Mouse (Mus musculus): ENCODE results near the gene Bach2. TPM values are rescaled to one million over a fixed set of nuclear protein-coding genes. Genes with fewer than 3 reads are reported as not detected.

Gene Bach2
- polyA plus RNA-seq, 2 experiments: 0.45 to 0.67 TPM

GRCm38 (mm10) chr4:32347202-32347601, 108.6 kb downstream of the Bach2 start:
- H3K27me3 ChIP-seq (ENCODE audit: control insufficient read depth, insufficient read depth, low read length): no peaks in the 10 kb centered on the region
- DNase-seq (ENCODE audit: low read depth in 3 of 3, low spot score in 3 of 3): no peak
- no peak for ATAC-seq (ENCODE audit: insufficient read depth)
- no peak overlapping the region for H3K4me2 ChIP-seq (ENCODE audit: low read depth)
- H3K9ac ChIP-seq (replicated peaks): no peak overlapping the region
- WGBS (ENCODE audit: insufficient replicate concordance): 12% methylated on average over 6 of the region's 6 CpGs
- H3K27ac ChIP-seq: no peak overlapping the region
- no peak for TF ChIP-seq EP300 (IDR thresholded peaks at IDR 0.05; ENCODE audit: low read depth)
- TF ChIP-seq CTCF (IDR thresholded peaks at IDR 0.05; ENCODE audit: low read depth): no peak
- no peak overlapping the region for H3K4me3 ChIP-seq (ENCODE audit: insufficient read depth in 1 of 2, low read depth in 2 of 2, low read length in 2 of 2)
- no peaks in the 10 kb centered on the region for H3K36me3 ChIP-seq (replicated peaks; ENCODE audit: control insufficient read depth, insufficient read depth, low read depth)
- peaks cover 0 to 18% of the 10 kb centered on the region in 2 experiments; a peak in 2 of 4 replicates for H3K4me1 ChIP-seq (replicated peaks; ENCODE audit: control insufficient read depth in 2 of 2, insufficient read depth in 2 of 2, low read length in 1 of 2)
- H3K9me3 ChIP-seq (ENCODE audit: control insufficient read depth, low read length): no peaks in the 10 kb centered on the region

DNA sequence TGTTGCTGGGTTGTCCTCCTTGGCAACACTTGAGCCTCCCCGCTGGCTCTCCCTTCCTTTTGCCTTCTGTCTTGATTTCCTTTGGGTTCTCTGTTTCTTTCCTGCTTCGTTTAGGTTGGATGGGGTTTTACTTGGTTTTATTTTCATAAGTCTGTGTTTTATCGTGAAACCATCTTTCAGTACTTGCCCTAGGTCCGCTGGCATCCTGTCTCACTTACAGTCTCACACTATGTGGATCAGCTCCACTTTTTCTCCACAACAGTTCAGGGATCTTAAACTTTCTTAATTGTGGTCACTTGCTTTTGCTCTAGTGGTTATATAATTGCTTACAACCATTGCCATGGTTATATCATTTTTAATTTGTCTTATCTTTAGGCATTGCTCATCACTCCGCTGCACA, 109.1 kb downstream of the Bach2 start:
- Histone ChIP-seq H3K9me3 (ENCODE audit: control insufficient read depth, low read length) (no peaks in the 10 kb centered on the region), H3K36me3 (replicated peaks; ENCODE audit: control insufficient read depth, insufficient read depth, low read depth) (no peaks in the 10 kb centered on the region), H3K4me1 (replicated peaks; ENCODE audit: control insufficient read depth in 2 of 2, insufficient read depth in 2 of 2, low read length in 1 of 2) (peaks cover 0 to 20% of the 10 kb centered on the region in 2 experiments; a peak in 2 of 4 replicates), H3K4me3 (ENCODE audit: insufficient read depth in 1 of 2, low read depth in 2 of 2, low read length in 2 of 2) (no peak overlapping the region), H3K4me2 (ENCODE audit: low read depth) (no peak overlapping the region), H3K9ac (replicated peaks) (no peak overlapping the region), H3K27me3 (ENCODE audit: control insufficient read depth, insufficient read depth, low read length) (no peaks in the 10 kb centered on the region), H3K27ac (no peak overlapping the region)
- DNase-seq (ENCODE audit: low read depth in 3 of 3, low spot score in 3 of 3): no peak
- TF ChIP-seq CTCF (IDR thresholded peaks at IDR 0.05; ENCODE audit: low read depth) (no peak), EP300 (IDR thresholded peaks at IDR 0.05; ENCODE audit: low read depth) (no peak)
- ATAC-seq (ENCODE audit: insufficient read depth): no peak
- WGBS (ENCODE audit: insufficient replicate concordance): 63% methylated on average over 5 of the region's 5 CpGs

DNA sequence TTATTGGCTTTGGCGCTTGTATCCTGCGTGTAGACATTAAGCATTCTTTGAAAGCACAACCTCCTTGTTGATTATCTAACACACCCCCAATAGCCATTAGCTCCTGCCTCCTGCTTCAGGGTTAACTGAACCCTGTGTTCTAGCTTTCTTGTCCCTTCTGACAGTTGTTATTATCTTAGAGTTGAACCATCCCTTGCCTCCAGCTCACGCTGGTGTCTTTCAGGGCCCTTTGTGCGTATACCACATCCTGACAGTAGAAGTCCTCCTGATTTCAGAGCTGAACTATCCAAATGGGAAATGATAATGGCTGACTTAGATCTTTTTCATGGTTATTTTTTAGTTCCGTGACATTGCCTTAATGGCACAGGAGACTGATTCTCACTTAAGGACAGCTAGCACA, 110.8 kb downstream of the Bach2 start:
- peaks cover 0 to 18% of the 10 kb centered on the region in 2 experiments; a peak in 2 of 4 replicates for H3K4me1 ChIP-seq (replicated peaks; ENCODE audit: control insufficient read depth in 2 of 2, insufficient read depth in 2 of 2, low read length in 1 of 2)
- 57% methylated on average over 5 of the region's 5 CpGs for WGBS (ENCODE audit: insufficient replicate concordance)
- H3K27me3 ChIP-seq (ENCODE audit: control insufficient read depth, insufficient read depth, low read length): no peaks in the 10 kb centered on the region
- ATAC-seq (ENCODE audit: insufficient read depth) (no peak), DNase-seq (ENCODE audit: low read depth in 3 of 3, low spot score in 3 of 3) (no peak)
- H3K27ac ChIP-seq: no peak overlapping the region
- no peaks in the 10 kb centered on the region for H3K9me3 ChIP-seq (ENCODE audit: control insufficient read depth, low read length)
- TF ChIP-seq CTCF (IDR thresholded peaks at IDR 0.05; ENCODE audit: low read depth) (no peak), EP300 (IDR thresholded peaks at IDR 0.05; ENCODE audit: low read depth) (no peak)
- no peak overlapping the region for H3K4me3 ChIP-seq (ENCODE audit: insufficient read depth in 1 of 2, low read depth in 2 of 2, low read length in 2 of 2)
- H3K4me2 ChIP-seq (ENCODE audit: low read depth): no peak overlapping the region
- H3K36me3 ChIP-seq (replicated peaks; ENCODE audit: control insufficient read depth, insufficient read depth, low read depth): no peaks in the 10 kb centered on the region
- H3K9ac ChIP-seq (replicated peaks): no peak overlapping the region

- H3K27me3 ChIP-seq (ENCODE audit: control insufficient read depth, insufficient read depth, low read length): no peaks in the 10 kb centered on the region
- no peaks in the 10 kb centered on the region for H3K36me3 ChIP-seq (replicated peaks; ENCODE audit: control insufficient read depth, insufficient read depth, low read depth)
- ATAC-seq (ENCODE audit: insufficient read depth) (no peak), DNase-seq (ENCODE audit: low read depth in 3 of 3, low spot score in 3 of 3) (no peak)
- H3K4me3 ChIP-seq (ENCODE audit: insufficient read depth in 1 of 2, low read depth in 2 of 2, low read length in 2 of 2): no peak overlapping the region
- peaks cover 0 to 18% of the 10 kb centered on the region in 2 experiments; a peak in 2 of 4 replicates for H3K4me1 ChIP-seq (replicated peaks; ENCODE audit: control insufficient read depth in 2 of 2, insufficient read depth in 2 of 2, low read length in 1 of 2)
- 22% methylated on average over 10 of the region's 10 CpGs for WGBS (ENCODE audit: insufficient replicate concordance)
- no peak for TF ChIP-seq CTCF (IDR thresholded peaks at IDR 0.05; ENCODE audit: low read depth)
- no peak for TF ChIP-seq EP300 (IDR thresholded peaks at IDR 0.05; ENCODE audit: low read depth)
- H3K9me3 ChIP-seq (ENCODE audit: control insufficient read depth, low read length): no peaks in the 10 kb centered on the region
- no peak overlapping the region for H3K27ac ChIP-seq
- H3K9ac ChIP-seq (replicated peaks): no peak overlapping the region
- H3K4me2 ChIP-seq (ENCODE audit: low read depth): no peak overlapping the region
These were observed 112.6 kb downstream of the Bach2 start for GRCm38 (mm10) chr4:32351236-32351635.

DNA sequence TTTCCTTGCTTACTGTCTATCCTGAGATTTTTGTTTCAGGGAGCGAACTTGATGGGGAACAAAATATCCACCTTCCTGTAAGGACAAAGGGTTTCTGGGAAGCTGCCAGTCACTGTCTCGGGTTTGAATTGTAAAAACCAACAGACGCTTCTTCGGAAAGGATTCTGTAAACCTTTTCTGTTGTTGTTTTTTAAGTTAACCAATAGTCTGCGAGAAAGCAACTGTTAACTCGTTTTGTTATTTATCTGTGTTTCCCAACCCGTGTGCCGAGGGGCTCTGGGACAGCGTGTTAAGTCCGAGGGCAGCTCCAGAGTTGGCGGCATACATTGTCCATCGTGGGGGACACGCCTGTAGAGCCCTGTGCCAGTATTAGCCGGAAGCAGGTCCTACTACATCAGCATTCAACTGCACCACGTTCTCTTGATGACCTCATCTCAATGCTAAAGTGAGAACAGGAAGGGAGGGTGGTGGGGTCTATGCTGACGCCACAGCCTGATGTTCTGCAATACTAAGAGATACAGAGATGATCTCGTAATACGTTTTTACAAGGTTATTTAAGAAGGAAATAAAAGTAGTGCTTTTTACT, 113.2 kb downstream of the Bach2 start:
- Histone ChIP-seq H3K27ac (no peak overlapping the region), H3K4me2 (ENCODE audit: low read depth) (no peak overlapping the region), H3K4me1 (replicated peaks; ENCODE audit: control insufficient read depth in 2 of 2, insufficient read depth in 2 of 2, low read length in 1 of 2) (peaks cover 0 to 18% of the 10 kb centered on the region in 2 experiments; a peak in 2 of 4 replicates), H3K36me3 (replicated peaks; ENCODE audit: control insufficient read depth, insufficient read depth, low read depth) (no peaks in the 10 kb centered on the region), H3K9ac (replicated peaks) (no peak overlapping the region), H3K4me3 (ENCODE audit: insufficient read depth in 1 of 2, low read depth in 2 of 2, low read length in 2 of 2) (no peak overlapping the region), H3K9me3 (ENCODE audit: control insufficient read depth, low read length) (no peaks in the 10 kb centered on the region), H3K27me3 (ENCODE audit: control insufficient read depth, insufficient read depth, low read length) (no peaks in the 10 kb centered on the region)
- WGBS (ENCODE audit: insufficient replicate concordance): 33% methylated on average over 18 of the region's 18 CpGs
- no peak for DNase-seq (ENCODE audit: low read depth in 3 of 3, low spot score in 3 of 3)
- ATAC-seq (ENCODE audit: insufficient read depth): no peak
- no peak for TF ChIP-seq EP300 (IDR thresholded peaks at IDR 0.05; ENCODE audit: low read depth)
- no peak for TF ChIP-seq CTCF (IDR thresholded peaks at IDR 0.05; ENCODE audit: low read depth)
